Mouse (Mus musculus) hindbrain, postnatal 0 days (tissue): ENCODE measurements around the gene Rprd1b. TPM values are rescaled to one million over a fixed set of nuclear protein-coding genes. Genes with fewer than 3 reads are reported as not detected.
A peak's percentile ranks its signal among the peaks of the same experiment; 100 is the strongest.
"Not testable (repeated sequence)": the region's sequence is repeated elsewhere in the genome, so short reads cannot be mapped to it uniquely, and the experiment has no call there.

Source experiments
- ATAC-seq: fragments of 200-750 bp; cut with Nextera tagmentation; 2 replicates; pipeline ENCODE4 v1.8.0; 2017; ENCODE audit warnings: mild to moderate bottlenecking, moderate TSS enrichment, moderate library complexity
- DNase-seq: peaks from one replicate; pipeline ENCODE4 v3.0.0-alpha.2; 2015; ENCODE audit warnings: low spot score
- H3K27ac ChIP-seq: fragments of 300-500 bp; sonication (generic); 2 replicates; pipeline ENCODE4 v1.5.1; 2014; ENCODE audit warnings: mild to moderate bottlenecking
- H3K27me3 ChIP-seq: fragments of 300-500 bp; sonication (generic); 2 replicates; pipeline ENCODE4 v1.6.1; 2014; ENCODE audit warnings: low read length, mixed read lengths; ENCODE audit not compliant: insufficient read depth
- H3K36me3 ChIP-seq: fragments of 300-500 bp; sonication (generic); 2 replicates; pipeline ENCODE4 v1.6.1; 2014; ENCODE audit warnings: low read length, mixed read lengths; ENCODE audit not compliant: insufficient read depth
- H3K4me1 ChIP-seq: fragments of 300-500 bp; sonication (generic); 2 replicates; pipeline ENCODE4 v1.6.1; 2014; ENCODE audit warnings: antibody characterized with exemption, low read length, mixed read lengths; ENCODE audit not compliant: insufficient read depth
- H3K4me2 ChIP-seq: fragments of 300-500 bp; sonication (generic); 2 replicates; pipeline ENCODE4 v1.6.1; 2014; ENCODE audit warnings: low read depth, mild to moderate bottlenecking, low read length, moderate library complexity, mixed read lengths
- H3K4me3 ChIP-seq: fragments of 300-500 bp; sonication (generic); 2 replicates; pipeline ENCODE4 v1.5.1; 2014; ENCODE audit warnings: low read length
- H3K9ac ChIP-seq: fragments of 300-500 bp; sonication (generic); replicated peaks from 2 replicates; pipeline ENCODE4 v1.6.1; 2014; ENCODE audit warnings: mild to moderate bottlenecking, low read length, moderate library complexity, mixed read lengths
- H3K9me3 ChIP-seq: fragments of 300-500 bp; sonication (generic); 2 replicates; pipeline ENCODE4 v1.6.1; 2016; ENCODE audit warnings: low read length, mixed read lengths
- CTCF ChIP-seq: IDR thresholded peaks from 2 replicates; pipeline ENCODE4 v1.5.1; 2016; ENCODE audit warnings: antibody characterized with exemption, control low read depth, low read depth
- WGBS: fragments of 180-500 bp; shearing (Covaris S2); extraction: QIAGEN DNeasy Blood & Tissue Kit; methylation state at CpG from one replicate; pipeline ENCODE4 v1.1.7; 2014; 5-methylcytosine and 5-hydroxymethylcytosine counted together
- polyA plus RNA-seq: library from polyadenylated mRNA; unstranded; fragments of >200 nt; fragmentation: Nextera tagmentation; extraction: Ambion mirVana; gene quantifications from 2 replicates; pipeline ENCODE4 v1.2.1, GENCODE M21; 2015
- total RNA-seq: library from RNA; depleted of rRNA; stranded (reverse); fragments of >200 nt; gene quantifications from 2 replicates; pipeline ENCODE4 v1.2.3, GENCODE M21; 2014

The Rprd1b gene
- total and polyA plus RNA-seq, 2 experiments from 2014 or later: 19.8 to 31.3 TPM

- no peaks in the 10 kb centered on the region for H3K9me3 ChIP-seq
- H3K27ac ChIP-seq: no peak overlapping the region
- H3K27me3 ChIP-seq: no peaks in the 10 kb centered on the region
- no peaks in the 10 kb centered on the region for H3K4me1 ChIP-seq
- ATAC-seq (no peak), DNase-seq (no peak)
- no peak overlapping the region for H3K9ac ChIP-seq
- no peak overlapping the region for H3K4me3 ChIP-seq
- H3K36me3 ChIP-seq: peaks cover 14% of the 10 kb centered on the region
- no peak overlapping the region for H3K4me2 ChIP-seq
- TF ChIP-seq CTCF: no peak
- 93% methylated on average over 3 of the region's 3 CpGs for WGBS
Observed at GRCm38 (mm10) chr2:158054596-158054995, 26.3 kb downstream of the Rprd1b start.

GRCm38 (mm10) chr2:158055383-158055782 lies 27.1 kb downstream of the Rprd1b start:
- H3K4me1 ChIP-seq, H3K4me3 ChIP-seq, H3K27me3 ChIP-seq, H3K27ac ChIP-seq, H3K9me3 ChIP-seq, H3K4me2 ChIP-seq, ATAC-seq, DNase-seq, H3K9ac ChIP-seq: not testable (repeated sequence)
- peak; percentile 35 for TF ChIP-seq CTCF
- H3K36me3 ChIP-seq: peaks cover 13% of the 10 kb centered on the region; the same call in 1 of the 2 replicates
- WGBS: 91% methylated on average over 8 of the region's 8 CpGs

- H3K4me1 ChIP-seq: no peaks in the 10 kb centered on the region; the same call in 1 of the 2 replicates
- 47% methylated on average over 3 of the region's 3 CpGs for WGBS
- H3K36me3 ChIP-seq: peaks cover 11% of the 10 kb centered on the region; the same call in 1 of the 2 replicates
Observed at GRCm38 (mm10) chr2:158057030-158057429, 28.7 kb downstream of the Rprd1b start.

GRCm38 (mm10) chr2:158058534-158058933 lies 30.2 kb downstream of the Rprd1b start:
- H3K27ac ChIP-seq: no peak overlapping the region
- peaks cover 11% of the 10 kb centered on the region; the same call in 1 of the 2 replicates for H3K36me3 ChIP-seq
- WGBS: 44% methylated on average over 10 of the region's 10 CpGs

More at GRCm38 (mm10) chr2:158057030-158057429, 28.7 kb downstream of the Rprd1b start:
- no peak for ATAC-seq
- H3K4me3 ChIP-seq: no peak overlapping the region
- no peak for TF ChIP-seq CTCF
- no peaks in the 10 kb centered on the region for H3K9me3 ChIP-seq
- H3K27me3 ChIP-seq: no peaks in the 10 kb centered on the region
- no peak overlapping the region for H3K9ac ChIP-seq
- peak; percentile 21 for DNase-seq
- H3K27ac ChIP-seq: no peak overlapping the region
- no peak overlapping the region for H3K4me2 ChIP-seq

GRCm38 (mm10) chr2:158059666-158060105 lies 31.4 kb downstream of the Rprd1b start:
- TF ChIP-seq CTCF: no peak
- Histone ChIP-seq H3K4me3 (no peak overlapping the region), H3K4me2 (no peak overlapping the region), H3K36me3 (peaks cover 11% of the 10 kb centered on the region; the same call in 1 of the 2 replicates), H3K9me3 (no peaks in the 10 kb centered on the region), H3K9ac (no peak overlapping the region), H3K27ac (0 out of 2 replicates have a peak overlapping the region, but pooled peaks have one; percentile 0), H3K4me1 (no peaks in the 10 kb centered on the region; the same call in 1 of the 2 replicates), H3K27me3 (no peaks in the 10 kb centered on the region)
- DNase-seq (peak; percentile 47), ATAC-seq (no peak)
- 41% methylated on average over 8 of the region's 8 CpGs for WGBS

More at GRCm38 (mm10) chr2:158058534-158058933, 30.2 kb downstream of the Rprd1b start:
- no peak for TF ChIP-seq CTCF
- H3K4me3 ChIP-seq: no peak overlapping the region
- no peaks in the 10 kb centered on the region; the same call in 1 of the 2 replicates for H3K4me1 ChIP-seq
- ATAC-seq (no peak), DNase-seq (peak; percentile 61)
- H3K4me2 ChIP-seq: no peak overlapping the region
- H3K9me3 ChIP-seq: no peaks in the 10 kb centered on the region
- H3K9ac ChIP-seq: no peak overlapping the region
- H3K27me3 ChIP-seq: no peaks in the 10 kb centered on the region

GRCm38 (mm10) chr2:158063036-158063435 lies 34.7 kb downstream of the Rprd1b start:
- H3K4me1 ChIP-seq: no peaks in the 10 kb centered on the region; the same call in 1 of the 2 replicates
- ATAC-seq: no peak
- H3K27me3 ChIP-seq: no peaks in the 10 kb centered on the region
- no peak for TF ChIP-seq CTCF
- 96% methylated on average over 3 of the region's 3 CpGs for WGBS
- no peak for DNase-seq
- no peak overlapping the region for H3K4me2 ChIP-seq
- no peaks in the 10 kb centered on the region for H3K9me3 ChIP-seq
- H3K27ac ChIP-seq: no peak overlapping the region
- H3K9ac ChIP-seq: no peak overlapping the region
- H3K36me3 ChIP-seq: peaks cover 14% of the 10 kb centered on the region; the same call in 1 of the 2 replicates
- no peak overlapping the region for H3K4me3 ChIP-seq

- no peaks in the 10 kb centered on the region for H3K27me3 ChIP-seq
- H3K9ac ChIP-seq: no peak overlapping the region
- peak; percentile 70 for TF ChIP-seq CTCF
- no peak overlapping the region for H3K4me3 ChIP-seq
- DNase-seq: peak; percentile 54
- H3K4me1 ChIP-seq: no peaks in the 10 kb centered on the region; the same call in 1 of the 2 replicates
- no peak overlapping the region for H3K27ac ChIP-seq
- H3K36me3 ChIP-seq: peaks cover 14% of the 10 kb centered on the region; the same call in 1 of the 2 replicates
- no peak for ATAC-seq
- 51% methylated on average over 3 of the region's 3 CpGs for WGBS
- no peaks in the 10 kb centered on the region for H3K9me3 ChIP-seq
- no peak overlapping the region for H3K4me2 ChIP-seq
Observed at GRCm38 (mm10) chr2:158064571-158065048, 36.3 kb downstream of the Rprd1b start.
